Mouse (Mus musculus) cerebellum, adult 2 months (tissue): ENCODE measurements at regions not wholly inside any gene's neighbourhood (a gene's known extent, or its start where the extent isn't known, plus 50 kb on each side); places are given as distances from the start of the nearest gene placed in this dataset.
A peak's percentile ranks its signal among the peaks of the same experiment; 100 is the strongest.

Experiments used
- DNase-seq, 2 experiments: peaks; one replicate each; pipeline ENCODE4 v3.0.0; 2021
- H3K27ac ChIP-seq: fragments of 200-500 bp; 2 replicates; pipeline ENCODE4 v1.5.1; 2012; ENCODE audit warnings: low read length, control low read depth, inconsistent platforms; ENCODE audit not compliant: insufficient read depth
- H3K27me3 ChIP-seq: fragments of 200-500 bp; 2 replicates; pipeline ENCODE4 v1.6.1; 2012; ENCODE audit warnings: inconsistent platforms, mild to moderate bottlenecking, low read length, moderate library complexity; ENCODE audit not compliant: control insufficient read depth, insufficient read depth
- H3K4me1 ChIP-seq: fragments of 200-500 bp; 2 replicates; pipeline ENCODE4 v1.6.1; 2011; ENCODE audit warnings: low read length; ENCODE audit not compliant: control insufficient read depth, insufficient read depth
- H3K4me3 ChIP-seq: fragments of 200-500 bp; replicated peaks from 2 replicates; pipeline ENCODE3; 2011; ENCODE audit warnings: mild to moderate bottlenecking, low read depth, low read length, control low read depth; ENCODE audit not compliant: insufficient read depth
- CTCF ChIP-seq: fragments of 200-500 bp; IDR thresholded peaks from 2 replicates; pipeline ENCODE4 v1.5.1; 2011; ENCODE audit warnings: low read depth, mild to moderate bottlenecking, control low read depth, low read length, moderate library complexity, borderline replicate concordance; ENCODE audit not compliant: insufficient read depth
- POLR2A ChIP-seq: fragments of 200-500 bp; IDR thresholded peaks from 2 replicates; pipeline ENCODE4 v1.6.1; 2011; ENCODE audit warnings: low read length, control low read depth, borderline replicate concordance; ENCODE audit not compliant: insufficient read depth
- WGBS: fragments of 180-500 bp; shearing (Covaris S2); methylation state at CpG from one replicate; pipeline ENCODE4 v1.1.7; 2018; 5-methylcytosine and 5-hydroxymethylcytosine counted together

DNA sequence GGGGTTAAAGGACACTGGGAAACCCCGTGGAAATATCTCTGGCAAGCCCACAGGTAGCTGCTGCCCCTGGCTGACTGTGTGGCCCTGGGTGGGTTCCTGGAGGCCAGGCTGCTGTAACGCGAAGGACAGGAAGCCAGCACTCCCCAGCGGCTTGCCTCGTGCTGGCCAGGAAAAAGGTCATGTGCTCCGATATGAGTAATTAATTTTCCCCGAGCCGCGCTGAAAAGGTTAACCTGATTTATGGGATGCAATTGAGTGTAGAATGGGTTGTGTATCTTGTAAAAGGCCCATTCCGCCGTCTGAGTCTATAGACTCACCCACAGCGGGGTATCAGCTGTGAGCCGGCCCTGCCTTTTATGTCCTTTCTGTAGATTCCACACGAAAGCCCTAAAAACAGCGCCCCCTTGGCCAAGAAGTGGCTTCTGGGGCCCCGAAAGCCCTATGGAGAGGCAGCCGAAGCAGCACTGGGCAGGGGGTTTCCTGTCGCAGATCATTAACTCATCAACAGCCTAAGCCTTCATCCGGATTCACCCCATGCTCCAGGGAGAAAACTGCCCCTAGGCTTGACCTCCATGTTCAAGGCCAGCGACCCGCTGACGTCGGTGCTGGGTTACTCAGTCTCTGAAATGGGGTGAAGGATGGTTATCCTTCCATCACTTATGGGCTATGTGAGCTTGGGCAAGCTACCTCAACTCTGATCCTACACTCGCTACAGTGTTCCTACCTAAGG, 112.6 kb upstream of the Csf3r start:
- no peak overlapping the region for H3K4me3 ChIP-seq
- WGBS, result 22% methylated on average over 24 of the region's 24 CpGs
- no peaks in the 10 kb centered on the region for H3K27me3 ChIP-seq
- TF ChIP-seq POLR2A (no peak), CTCF (no peak)
- H3K27ac ChIP-seq, result no peak overlapping the region
- H3K4me1 ChIP-seq, result no peaks in the 10 kb centered on the region
- no peak for DNase-seq

DNA sequence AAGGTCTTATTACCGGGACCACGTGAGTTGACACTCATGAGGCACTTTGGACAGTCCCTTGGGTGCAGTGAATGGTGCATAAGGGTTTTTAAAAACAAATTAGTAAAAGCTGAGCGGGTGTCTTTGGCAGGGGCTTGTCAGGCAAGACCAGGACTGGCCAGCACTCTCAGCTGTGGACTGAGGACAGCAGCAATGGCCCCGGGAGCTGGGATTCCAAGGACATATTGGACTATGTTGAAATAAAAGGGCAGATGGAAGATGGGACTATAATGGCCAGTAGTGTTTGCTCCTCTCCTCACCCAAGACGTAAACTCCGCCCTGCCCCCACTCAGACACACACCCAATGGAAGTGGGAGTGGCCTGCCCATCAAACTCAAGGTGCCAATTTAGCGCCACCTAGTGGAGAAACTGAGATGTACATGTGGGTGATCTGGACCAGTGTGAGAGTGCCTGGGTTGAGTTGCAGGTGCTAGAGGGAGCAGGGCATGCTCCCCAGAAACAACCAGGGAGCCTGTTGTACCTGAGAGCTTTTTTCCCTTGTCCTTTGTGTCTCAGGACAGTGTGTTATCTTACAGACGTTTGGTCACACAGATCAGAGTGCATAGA, 111.8 kb upstream of the Csf3r start:
- TF ChIP-seq POLR2A (no peak), CTCF (peak; percentile 56)
- Histone ChIP-seq H3K27me3 (no peaks in the 10 kb centered on the region), H3K4me1 (no peaks in the 10 kb centered on the region), H3K27ac (no peak overlapping the region), H3K4me3 (no peak overlapping the region)
- 22% methylated on average over 8 of the region's 8 CpGs for WGBS
- peak; percentile 27 to 36 for DNase-seq

GRCm38 (mm10) chr4:125915166-125915565, 109.2 kb upstream of the Csf3r start:
- Histone ChIP-seq H3K27ac (no peak overlapping the region), H3K4me3 (no peak overlapping the region), H3K27me3 (no peaks in the 10 kb centered on the region), H3K4me1 (no peaks in the 10 kb centered on the region)
- TF ChIP-seq CTCF (no peak), POLR2A (no peak)
- no peak for DNase-seq
- 42% methylated on average over 8 of the region's 8 CpGs for WGBS

DNA sequence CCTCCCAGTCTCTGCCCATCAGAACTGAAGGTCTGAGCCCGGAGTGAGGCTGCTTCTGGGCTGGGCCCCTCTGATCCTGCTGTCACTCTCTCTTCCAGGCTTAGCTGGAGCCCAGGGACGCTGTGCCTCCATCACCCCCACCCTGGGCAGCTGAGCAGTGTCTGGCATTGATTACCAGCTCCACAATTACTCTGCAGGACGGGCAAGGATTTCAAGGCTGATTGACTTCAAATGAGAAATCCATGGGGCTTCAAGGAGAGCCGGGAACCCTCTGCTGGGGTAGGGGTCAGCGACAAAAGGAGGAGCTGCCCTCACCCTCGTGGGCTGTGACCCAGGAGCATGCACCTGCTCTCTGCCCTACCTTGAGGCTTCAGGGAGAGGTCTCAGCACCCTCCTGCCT, 107.1 kb upstream of the Csf3r start:
- TF ChIP-seq POLR2A (no peak), CTCF (no peak)
- DNase-seq, result no peak
- WGBS, result 23% methylated on average over 6 of the region's 6 CpGs

GRCm38 (mm10) chr4:125921550-125922316, 102.6 kb upstream of the Csf3r start:
- Histone ChIP-seq H3K4me1 (no peaks in the 10 kb centered on the region), H3K27me3 (no peaks in the 10 kb centered on the region), H3K27ac (no peak overlapping the region), H3K4me3 (no peak overlapping the region)
- 15% methylated on average over 19 of the region's 19 CpGs for WGBS
- DNase-seq, result no peak
- 0 out of 2 replicates have a peak, but pooled peaks have one; percentile 2 for TF ChIP-seq CTCF
- no peak for TF ChIP-seq POLR2A

More for the DNA sequence above, 107.1 kb upstream of the Csf3r start:
- Histone ChIP-seq H3K27ac (no peak overlapping the region), H3K4me3 (no peak overlapping the region), H3K4me1 (no peaks in the 10 kb centered on the region), H3K27me3 (no peaks in the 10 kb centered on the region)

GRCm38 (mm10) chr4:125922317-125922878, 102.0 kb upstream of the Csf3r start:
- H3K4me3 ChIP-seq, result no peak overlapping the region
- H3K4me1 ChIP-seq, result no peaks in the 10 kb centered on the region
- 51% methylated on average over 11 of the region's 11 CpGs for WGBS
- no peak for DNase-seq
- no peak for TF ChIP-seq CTCF
- no peak for TF ChIP-seq POLR2A
- no peaks in the 10 kb centered on the region for H3K27me3 ChIP-seq
- H3K27ac ChIP-seq, result no peak overlapping the region

DNA sequence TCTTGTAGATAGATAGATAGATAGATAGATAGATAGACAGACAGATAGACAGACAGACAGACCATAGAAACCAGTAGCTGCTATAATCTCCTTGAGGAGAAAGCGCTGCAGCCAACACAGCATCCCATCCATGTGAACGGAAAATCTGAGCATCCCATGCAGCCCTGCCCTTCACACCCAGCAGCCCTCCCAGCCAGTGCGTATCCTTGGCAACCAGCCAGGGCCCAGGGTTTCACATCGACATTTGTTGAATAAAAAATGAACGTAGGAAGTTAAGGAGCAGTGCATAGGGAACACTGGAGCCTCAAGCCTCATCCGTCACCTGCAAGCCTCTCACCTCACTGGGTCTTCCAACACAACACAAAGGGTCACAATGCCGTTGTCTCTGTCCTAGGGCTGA, 101.1 kb upstream of the Csf3r start:
- 35% methylated on average over 7 of the region's 7 CpGs for WGBS
- H3K27ac ChIP-seq, result no peak overlapping the region
- TF ChIP-seq CTCF (no peak), POLR2A (no peak)
- H3K4me3 ChIP-seq, result no peak overlapping the region
- H3K27me3 ChIP-seq, result no peaks in the 10 kb centered on the region
- DNase-seq, result no peak
- H3K4me1 ChIP-seq, result no peaks in the 10 kb centered on the region
